Mouse (Mus musculus) stomach, embryonic 14.5 days (tissue): ENCODE measurements at regions not wholly inside any gene's neighbourhood (a gene's known extent, or its start where the extent isn't known, plus 50 kb on each side); places are given as distances from the start of the nearest gene placed in this dataset.

Source experiments
- ATAC-seq: fragments of 200-750 bp; cut with Nextera tagmentation; 2 replicates; pipeline ENCODE4 v1.8.0; 2017; ENCODE audit warnings: low read depth, moderate TSS enrichment; ENCODE audit not compliant: insufficient number of reproducible peaks, insufficient read depth, low FRiP score
- H3K27ac ChIP-seq: fragments of 300-500 bp; sonication (generic); 2 replicates; pipeline ENCODE4 v1.5.1; 2014; ENCODE audit warnings: mild to moderate bottlenecking, low read length, moderate library complexity, mixed read lengths
- H3K27me3 ChIP-seq: fragments of 300-500 bp; sonication (generic); 2 replicates; pipeline ENCODE4 v1.6.1; 2014; ENCODE audit warnings: low read length, control low read depth, mixed read lengths; ENCODE audit not compliant: control insufficient read depth, insufficient read depth
- H3K36me3 ChIP-seq: fragments of 300-500 bp; sonication (generic); 2 replicates; pipeline ENCODE4 v1.6.1; 2014; ENCODE audit warnings: mild to moderate bottlenecking, control low read depth, low read length, moderate library complexity, mixed read lengths; ENCODE audit not compliant: control insufficient read depth, insufficient read depth
- H3K4me1 ChIP-seq: fragments of 300-500 bp; sonication (generic); 2 replicates; pipeline ENCODE4 v1.6.1; 2014; ENCODE audit warnings: low read length, control low read depth, mixed read lengths; ENCODE audit not compliant: control insufficient read depth, insufficient read depth
- H3K4me2 ChIP-seq: fragments of 300-500 bp; sonication (generic); replicated peaks from 2 replicates; pipeline ENCODE4 v1.6.1; 2014; ENCODE audit warnings: low read depth, low read length, control low read depth
- H3K4me3 ChIP-seq: fragments of 300-500 bp; sonication (generic); 2 replicates; pipeline ENCODE4 v1.5.1; 2014; ENCODE audit warnings: low read depth, low read length, control low read depth
- H3K9ac ChIP-seq: fragments of 300-500 bp; sonication (generic); replicated peaks from 2 replicates; pipeline ENCODE4 v1.6.1; 2014; ENCODE audit warnings: low read depth, mild to moderate bottlenecking, control low read depth, low read length, moderate library complexity, mixed read lengths
- H3K9me3 ChIP-seq: fragments of 300-500 bp; sonication (generic); 2 replicates; pipeline ENCODE4 v1.6.1; 2016; ENCODE audit warnings: low read depth, low read length, control low read depth; ENCODE audit not compliant: control insufficient read depth
- WGBS: fragments of 180-500 bp; shearing (Covaris S2); extraction: QIAGEN DNeasy Blood & Tissue Kit; methylation state at CpG from one replicate; pipeline ENCODE4 v1.1.7; 2014; 5-methylcytosine and 5-hydroxymethylcytosine counted together

DNA sequence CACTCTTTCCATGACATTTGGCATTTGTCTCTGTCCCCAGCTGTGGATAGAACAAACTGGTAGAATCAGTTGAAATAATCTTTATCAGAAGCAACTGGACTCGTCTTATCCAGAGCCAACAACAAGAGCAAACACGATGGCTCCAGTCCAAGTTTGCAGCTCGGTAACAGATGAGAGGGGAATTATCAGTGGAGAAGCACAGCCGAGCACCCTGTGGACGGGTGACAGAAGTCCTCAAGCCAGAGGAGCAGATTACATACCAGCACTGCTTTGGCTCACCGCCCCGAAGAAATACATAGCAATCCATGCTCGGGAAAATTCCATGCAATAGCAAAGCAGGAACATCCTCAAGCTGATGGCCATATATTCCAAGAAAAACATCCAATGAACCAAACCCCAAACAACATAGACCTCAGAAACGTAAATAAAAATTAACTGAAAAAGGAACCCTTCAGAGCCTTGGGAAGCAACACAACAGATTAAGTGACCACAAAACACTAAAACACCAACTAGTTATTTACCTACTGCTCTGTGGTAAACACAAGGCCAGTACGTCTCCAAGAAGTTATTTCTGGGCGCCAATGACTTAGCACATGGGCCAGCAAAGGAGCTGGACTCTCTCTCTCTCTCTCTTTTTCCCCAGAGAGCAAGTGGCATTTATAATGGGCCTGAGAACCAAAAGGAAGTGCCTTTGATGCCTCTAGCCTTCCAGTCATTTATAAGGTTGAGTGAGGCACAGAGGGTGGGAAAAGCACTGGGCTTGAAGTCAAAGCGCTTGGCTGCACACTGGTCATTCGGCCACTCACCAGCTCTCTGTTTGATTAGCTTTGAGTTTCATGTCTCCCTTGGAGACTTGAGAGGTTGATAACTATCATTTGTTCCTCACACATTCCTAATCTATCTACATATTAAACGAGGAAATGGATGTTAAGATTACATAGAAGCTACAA lies 163.0 kb upstream of the Gm12728 start:
- no peaks in the 10 kb centered on the region for H3K9me3 ChIP-seq
- no peak for ATAC-seq
- H3K36me3 ChIP-seq = no peaks in the 10 kb centered on the region
- H3K27me3 ChIP-seq = no peaks in the 10 kb centered on the region
- H3K4me3 ChIP-seq = no peak overlapping the region
- WGBS = 73% methylated on average over 14 of the region's 14 CpGs
- H3K27ac ChIP-seq = no peak overlapping the region
- H3K4me1 ChIP-seq = no peaks in the 10 kb centered on the region
- no peak overlapping the region for H3K4me2 ChIP-seq
- H3K9ac ChIP-seq = no peak overlapping the region

DNA sequence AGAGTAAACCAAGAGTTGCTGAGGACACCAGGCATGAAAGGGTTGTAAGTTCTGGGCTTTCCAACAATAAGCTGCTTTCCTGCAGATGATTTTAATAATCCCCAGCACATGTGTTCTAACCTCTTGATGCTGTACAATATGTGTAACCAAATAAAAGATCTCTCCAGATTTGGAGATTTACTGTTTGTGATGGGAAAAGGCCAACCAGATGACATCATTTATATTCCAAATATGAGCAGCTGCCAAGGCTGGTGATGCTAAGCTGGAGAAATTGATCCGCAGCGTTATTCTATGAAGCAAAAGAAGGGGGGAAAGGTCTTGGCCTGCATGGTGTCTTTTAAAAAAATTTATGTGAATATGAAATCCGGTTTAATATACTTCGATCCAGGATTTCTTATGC lies 160.1 kb upstream of the Gm12728 start:
- Histone ChIP-seq H3K4me2 (no peak overlapping the region), H3K9me3 (no peaks in the 10 kb centered on the region)
- no peak for ATAC-seq

DNA sequence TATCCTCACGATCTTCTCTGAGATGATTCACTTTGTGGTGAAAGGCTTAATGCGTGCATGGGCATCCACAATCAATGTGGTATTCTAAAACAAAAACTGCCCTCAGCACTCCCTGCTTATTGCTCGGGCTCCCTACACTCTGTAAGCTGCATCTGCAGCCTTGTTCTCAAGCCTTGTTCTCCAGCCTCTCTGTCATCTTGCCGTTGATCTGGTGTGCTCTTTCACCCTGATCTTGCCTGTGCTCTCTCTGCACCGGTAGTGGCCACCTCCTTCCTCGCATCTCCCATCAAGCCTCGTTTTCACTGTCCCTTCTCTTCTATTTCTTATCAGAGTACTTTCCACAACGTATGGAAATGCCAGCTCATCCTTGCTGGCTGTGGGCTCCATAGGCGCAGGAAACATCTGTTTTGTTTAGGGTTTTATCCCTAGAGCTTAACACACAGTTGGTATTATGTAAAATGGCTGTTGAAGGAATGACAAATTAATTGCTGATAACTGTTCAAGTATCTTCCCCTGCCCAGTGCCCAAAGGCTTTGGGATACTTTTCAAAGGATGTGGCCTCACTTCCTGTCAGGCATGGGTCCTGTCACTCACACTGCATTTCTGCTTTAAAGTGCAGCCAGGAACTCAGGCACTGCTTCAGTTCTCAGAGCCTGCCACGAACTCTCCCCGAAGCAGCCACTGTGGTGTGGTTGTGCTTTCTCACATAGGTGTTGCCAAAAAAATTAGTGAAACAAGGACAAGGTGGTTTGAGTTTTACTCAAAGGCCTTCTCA lies 158.9 kb upstream of the Gm12728 start:
- H3K4me3 ChIP-seq = no peak overlapping the region
- 70% methylated on average over 11 of the region's 11 CpGs for WGBS
- no peaks in the 10 kb centered on the region for H3K4me1 ChIP-seq
- H3K9me3 ChIP-seq = no peaks in the 10 kb centered on the region
- ATAC-seq = no peak
- H3K9ac ChIP-seq = no peak overlapping the region
- no peaks in the 10 kb centered on the region for H3K27me3 ChIP-seq
- no peak overlapping the region for H3K27ac ChIP-seq
- no peak overlapping the region for H3K4me2 ChIP-seq
- no peaks in the 10 kb centered on the region for H3K36me3 ChIP-seq

More for the DNA sequence above, 160.1 kb upstream of the Gm12728 start:
- no peak overlapping the region for H3K9ac ChIP-seq
- no peak overlapping the region for H3K27ac ChIP-seq
- H3K27me3 ChIP-seq = no peaks in the 10 kb centered on the region
- WGBS = 80% methylated on average over 4 of the region's 4 CpGs
- H3K36me3 ChIP-seq = no peaks in the 10 kb centered on the region
- H3K4me3 ChIP-seq = no peak overlapping the region
- no peaks in the 10 kb centered on the region for H3K4me1 ChIP-seq

GRCm38 (mm10) chr4:105632581-105633358 lies 156.9 kb upstream of the Gm12728 start:
- Histone ChIP-seq H3K4me2 (no peak overlapping the region), H3K27me3 (no peaks in the 10 kb centered on the region), H3K27ac (no peak overlapping the region), H3K9me3 (no peaks in the 10 kb centered on the region), H3K36me3 (no peaks in the 10 kb centered on the region), H3K9ac (no peak overlapping the region), H3K4me3 (no peak overlapping the region), H3K4me1 (no peaks in the 10 kb centered on the region)
- 66% methylated on average over 7 of the region's 7 CpGs for WGBS
- ATAC-seq = no peak

DNA sequence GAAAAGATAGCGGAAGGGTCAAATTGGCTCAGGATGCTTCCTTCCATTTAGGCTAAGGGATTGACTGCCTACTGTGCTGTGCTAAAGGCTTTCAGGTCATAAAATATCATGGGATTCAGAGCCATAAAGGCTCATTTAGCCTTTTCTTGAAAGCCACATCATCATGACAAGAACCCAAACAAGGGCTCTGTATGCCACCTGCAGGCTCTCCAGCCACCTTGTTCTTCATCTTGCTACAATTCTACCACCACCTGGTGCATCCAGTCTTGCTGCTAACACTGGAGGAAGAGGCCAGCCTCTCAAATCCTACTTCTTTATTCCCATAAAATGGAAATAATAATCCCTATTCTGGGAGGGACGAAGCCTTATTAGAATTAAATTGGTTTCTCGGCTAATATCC lies 155.9 kb upstream of the Gm12728 start:
- H3K9ac ChIP-seq = no peak overlapping the region
- no peaks in the 10 kb centered on the region for H3K36me3 ChIP-seq
- no peak overlapping the region for H3K27ac ChIP-seq
- 93% methylated on average over 3 of the region's 3 CpGs for WGBS
- no peaks in the 10 kb centered on the region for H3K9me3 ChIP-seq
- no peaks in the 10 kb centered on the region for H3K4me1 ChIP-seq
- no peak overlapping the region for H3K4me2 ChIP-seq
- no peak overlapping the region for H3K4me3 ChIP-seq
- no peaks in the 10 kb centered on the region for H3K27me3 ChIP-seq
- ATAC-seq = no peak

- H3K27me3 ChIP-seq = no peaks in the 10 kb centered on the region
- no peak overlapping the region for H3K4me3 ChIP-seq
- ATAC-seq = no peak
- WGBS = 12% methylated on average over 4 of the region's 4 CpGs
- no peaks in the 10 kb centered on the region for H3K36me3 ChIP-seq
- no peaks in the 10 kb centered on the region for H3K9me3 ChIP-seq
- no peak overlapping the region for H3K4me2 ChIP-seq
- H3K4me1 ChIP-seq = no peaks in the 10 kb centered on the region
- no peak overlapping the region for H3K9ac ChIP-seq
- no peak overlapping the region for H3K27ac ChIP-seq
These were observed 148.9 kb upstream of the Gm12728 start for GRCm38 (mm10) chr4:105640793-105641192.

DNA sequence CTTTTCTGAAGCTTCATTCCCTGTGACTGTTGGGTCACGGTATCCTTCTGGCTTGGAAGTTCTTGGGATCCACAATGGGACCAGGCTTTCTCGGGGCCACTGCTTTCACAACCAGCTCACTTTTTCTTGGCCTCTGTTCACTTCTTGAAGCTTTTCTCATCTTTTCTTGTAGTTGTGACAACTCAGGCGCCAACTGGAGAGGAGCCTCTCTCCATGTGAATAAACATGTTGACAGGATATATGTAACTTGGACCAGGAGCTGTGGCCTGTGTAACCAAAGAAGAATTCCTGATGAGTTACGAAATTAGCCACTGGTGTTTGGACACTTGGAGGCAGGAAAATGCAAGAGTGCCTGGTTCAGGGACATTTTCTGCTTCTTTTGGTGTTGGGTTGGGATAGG lies 148.1 kb upstream of the Gm12728 start:
- Histone ChIP-seq H3K9ac (no peak overlapping the region), H3K4me2 (no peak overlapping the region), H3K4me1 (no peaks in the 10 kb centered on the region), H3K4me3 (no peak overlapping the region), H3K27me3 (no peaks in the 10 kb centered on the region), H3K9me3 (no peaks in the 10 kb centered on the region), H3K27ac (no peak overlapping the region), H3K36me3 (no peaks in the 10 kb centered on the region)
- ATAC-seq = no peak
- 81% methylated on average over 4 of the region's 4 CpGs for WGBS

- no peaks in the 10 kb centered on the region for H3K36me3 ChIP-seq
- H3K4me1 ChIP-seq = no peaks in the 10 kb centered on the region
- no peak overlapping the region for H3K9ac ChIP-seq
- 47% methylated on average over 7 of the region's 7 CpGs for WGBS
- no peak overlapping the region for H3K4me3 ChIP-seq
- H3K9me3 ChIP-seq = no peaks in the 10 kb centered on the region
- H3K4me2 ChIP-seq = no peak overlapping the region
- ATAC-seq = no peak
- no peak overlapping the region for H3K27ac ChIP-seq
- H3K27me3 ChIP-seq = no peaks in the 10 kb centered on the region
These were observed 140.7 kb upstream of the Gm12728 start for GRCm38 (mm10) chr4:105648820-105649446.
